Mouse (Mus musculus): Measurements from ENCODE around the gene Car3.

Car3 gene

DNA sequence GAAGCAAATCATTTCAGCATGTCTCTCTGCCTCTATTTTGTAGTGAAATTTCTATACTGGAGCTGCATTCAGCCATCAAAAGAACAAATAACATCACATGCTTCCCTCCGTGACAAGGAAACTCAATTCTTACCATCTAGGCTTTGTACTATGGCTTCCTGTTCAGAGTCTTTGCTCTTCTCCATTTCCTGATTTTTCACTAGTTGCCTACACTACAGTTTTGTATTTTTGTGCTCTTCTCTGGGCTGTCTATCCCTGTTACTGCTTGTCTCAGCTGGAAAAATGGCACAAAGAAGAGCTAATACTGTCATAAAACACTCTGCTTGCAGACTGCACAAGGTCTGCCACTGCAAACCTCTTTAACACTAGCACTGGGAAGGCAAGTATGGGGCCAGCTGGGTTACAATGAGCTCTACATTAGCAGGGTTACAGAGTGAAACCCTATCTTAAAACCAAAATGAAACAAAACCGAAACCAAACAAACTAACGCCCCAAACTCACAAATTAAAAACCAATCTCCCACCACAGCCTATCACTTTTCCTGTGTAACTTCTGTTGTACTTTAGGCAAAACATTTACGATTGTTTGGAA is 48.8 kb downstream of the Car3 start:
- no peak for DNase-seq (ENCODE audit: inconsistent ontology term)

DNA sequence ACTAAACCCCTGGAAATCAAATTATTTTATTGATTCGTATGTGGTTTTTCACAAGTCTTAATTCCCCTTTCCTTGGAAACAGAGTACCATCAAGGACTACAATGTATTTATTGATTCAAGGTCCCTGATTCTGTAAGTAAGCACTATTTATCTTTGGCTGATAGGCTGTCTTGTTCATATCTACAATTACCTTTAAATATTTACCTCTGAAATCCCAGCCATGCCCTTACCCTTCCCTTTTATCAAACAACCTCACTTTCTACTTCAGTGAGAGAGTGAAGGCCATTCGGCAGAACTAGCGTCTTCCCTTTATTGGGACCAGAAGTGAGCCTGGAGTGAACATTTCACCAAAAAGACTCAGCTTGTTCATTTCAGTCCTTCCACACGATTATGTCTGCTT is 50.5 kb downstream of the Car3 start:
- DNase-seq (ENCODE audit: inconsistent ontology term) = no peak

DNA sequence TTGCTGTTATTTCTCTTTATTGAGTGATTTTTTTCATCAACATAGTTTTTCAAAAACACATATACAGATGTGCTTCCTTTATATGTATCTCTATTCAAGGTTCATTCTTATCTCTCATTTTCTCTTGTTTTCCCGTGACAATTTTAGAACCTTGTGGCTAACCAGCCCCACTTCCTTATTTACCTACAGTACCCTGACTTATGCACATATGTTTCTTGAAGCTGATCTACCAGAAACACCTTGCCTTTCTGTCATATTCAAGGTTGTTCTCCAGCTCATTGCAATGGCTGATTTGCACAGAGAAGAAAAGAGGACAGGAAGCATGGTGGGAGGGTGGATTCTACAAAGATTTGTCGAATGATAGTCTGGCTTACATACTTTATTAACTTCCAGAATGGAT is 52.0 kb downstream of the Car3 start:
- no peak for DNase-seq (ENCODE audit: inconsistent ontology term)

DNA sequence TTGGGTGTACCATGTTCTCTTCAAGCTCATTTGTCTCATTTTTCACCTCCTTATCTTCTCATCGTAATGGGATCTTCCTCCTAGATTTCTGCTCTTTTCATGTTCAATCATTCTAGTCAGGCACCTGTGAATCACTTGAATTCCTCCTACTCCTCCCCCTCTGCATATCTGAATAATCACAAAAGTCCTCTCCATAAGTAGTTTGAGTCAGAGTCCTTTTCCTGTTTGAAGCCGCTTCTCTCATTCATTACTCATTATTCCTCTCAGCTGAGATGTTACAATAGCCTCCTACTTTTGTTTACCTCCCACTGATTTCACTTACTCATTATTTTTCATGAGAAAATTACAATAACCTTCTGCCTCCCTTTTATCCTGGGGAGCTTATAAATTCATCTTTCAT is 53.9 kb downstream of the Car3 start:
- DNase-seq (ENCODE audit: inconsistent ontology term) = peak; percentile 56

All from Muller cell, postnatal 12 days (primary cell).